Comparison of ENCODE assay signal across 10 mouse cellular contexts in genomic region chr2:45067116-45067515, GRCm38 (mm10). TPM values are rescaled to one million over a fixed set of nuclear protein-coding genes. Genes with fewer than 3 reads are reported as not detected.
DNase-seq lines count a peak whose midpoint lies in the region; ATAC-seq and TF ChIP-seq lines count a peak whose summit lies in the region.
"Had no signal": no experiment of that assay in that cellular context is flagged by ENCODE, and none has a peak within 500 bp of the region (broad histone marks: within the 10 kb centered on the region; RNA-seq: fewer than 3 reads in every experiment).

No protein-coding gene starts in this region.

- peaks cover 8% of the 10 kb centered on the region for H3K4me1 ChIP-seq in heart, adult 2 months (ENCODE audit: control insufficient read depth, insufficient read depth, low read length)
- H3K4me1 ChIP-seq in lung, embryonic 16.5 days (replicated peaks; ENCODE audit: control insufficient read depth, insufficient read depth, low read length): peaks cover 27% of the 10 kb centered on the region
- H3K4me1 ChIP-seq in embryonic facial prominence, embryonic 15.5 days: peaks cover 31% of the 10 kb centered on the region

- intact Hi-C loops in heart, adult 2 months (cut with DNase I): no loop called here

- peak; percentile 21; the same call in 1 of the 2 replicates for ATAC-seq in lung, embryonic 16.5 days (ENCODE audit: low read depth)
- ATAC-seq in embryonic facial prominence, embryonic 15.5 days (ENCODE audit: insufficient number of reproducible peaks, low FRiP score, low TSS enrichment, low read depth): peak; percentile 60; the same call in 1 of the 2 replicates
- no peak for ATAC-seq in granulocyte monocyte progenitor cell, adult 5-6 weeks (replicated peaks; ENCODE audit: poor library complexity, severe bottlenecking)

- TF ChIP-seq POLR2A in heart, adult 2 months (IDR thresholded peaks at IDR 0.05; ENCODE audit: insufficient read depth, low read depth, low read length): no peak

- 25% methylated on average over 5 of the region's 5 CpGs for WGBS in heart, adult 2 months
- 29% methylated on average over 5 of the region's 5 CpGs for WGBS in lung, embryonic 16.5 days
- 25% methylated on average over 5 of the region's 5 CpGs for WGBS in embryonic facial prominence, embryonic 15.5 days

- no peaks in the 10 kb centered on the region for H3K9me3 ChIP-seq in lung, embryonic 16.5 days (ENCODE audit: control insufficient read depth, low read length)
- no peaks in the 10 kb centered on the region for H3K9me3 ChIP-seq in embryonic facial prominence, embryonic 15.5 days (replicated peaks)

- H3K36me3 ChIP-seq in heart, adult 2 months (ENCODE audit: control insufficient read depth, insufficient read depth, low read length): peaks cover 15% of the 10 kb centered on the region
- peaks cover 4% of the 10 kb centered on the region; the same call in 1 of the 2 replicates for H3K36me3 ChIP-seq in lung, embryonic 16.5 days (ENCODE audit: control insufficient read depth, insufficient read depth, low read length)
- H3K36me3 ChIP-seq in embryonic facial prominence, embryonic 15.5 days: no peaks in the 10 kb centered on the region

- no peak overlapping the region for H3K9ac ChIP-seq in heart, adult 2 months (ENCODE audit: low read depth, low read length)
- H3K9ac ChIP-seq in lung, embryonic 16.5 days (ENCODE audit: low read length): no peak overlapping the region
- H3K9ac ChIP-seq in embryonic facial prominence, embryonic 15.5 days: no peak overlapping the region

- H3K4me3 ChIP-seq in heart, adult 2 months: no peak overlapping the region
- H3K4me3 ChIP-seq in lung, embryonic 16.5 days (ENCODE audit: low read length): no peak overlapping the region
- H3K4me3 ChIP-seq in embryonic facial prominence, embryonic 15.5 days (replicated peaks): no peak overlapping the region

- 0 out of 2 replicates have a peak, but pooled peaks have one; percentile 3 for TF ChIP-seq CTCF in heart, adult 2 months (IDR thresholded peaks at IDR 0.05)

- H3K4me2 ChIP-seq in lung, embryonic 16.5 days (ENCODE audit: low read depth, low read length): no peak overlapping the region
- H3K4me2 ChIP-seq in embryonic facial prominence, embryonic 15.5 days (replicated peaks): no peak overlapping the region

- no peaks in the 10 kb centered on the region for H3K79me2 ChIP-seq in heart, adult 2 months (replicated peaks; ENCODE audit: control insufficient read depth, insufficient read depth, low read length)

- no peak for DNase-seq in heart, adult 2 months
- no peak for DNase-seq in heart, adult 9 months (ENCODE audit: low spot score in 2 of 2)
- DNase-seq in lung, postnatal 10 days: no peak
- DNase-seq in mesoderm, embryonic 11.5 days (ENCODE audit: low read depth, low spot score): peak; percentile 71
- no peak for DNase-seq in cerebellum, adult 9-11 months
- DNase-seq: adrenal gland, adult 2 months; cerebellum, postnatal 10 days had no signal

- TF ChIP-seq EP300 in heart, adult 2 months (IDR thresholded peaks at IDR 0.05; ENCODE audit: insufficient read depth, low read depth, low read length): no peak

- peak overlapping the region; percentile 17; the same call in 1 of the 2 replicates for H3K27ac ChIP-seq in heart, adult 2 months
- no peak overlapping the region for H3K27ac ChIP-seq in lung, embryonic 16.5 days (ENCODE audit: low read length)
- peak overlapping the region; percentile 34; the same call in 1 of the 2 replicates for H3K27ac ChIP-seq in embryonic facial prominence, embryonic 15.5 days (replicated peaks)

- H3K27me3 ChIP-seq in heart, adult 2 months (ENCODE audit: control insufficient read depth, insufficient read depth, low read length): no peaks in the 10 kb centered on the region
- no peaks in the 10 kb centered on the region for H3K27me3 ChIP-seq in lung, embryonic 16.5 days (ENCODE audit: control insufficient read depth, insufficient read depth, low read depth, low read length)
- no peaks in the 10 kb centered on the region for H3K27me3 ChIP-seq in embryonic facial prominence, embryonic 15.5 days

RNA-seq across cellular contexts. Expression of gene Zeb2, which starts 50.1 kb away (rescaled TPM):
- total RNA-seq in heart, adult 2 months (2021): 10 to 100 TPM; 46.7 to 50.0 TPM
- 16.5 and 34.3 TPM in 2 replicates for polyA plus RNA-seq in heart, adult 2 months (2012; rRNA removed)
- 77.3 and 84.3 TPM in 2 replicates for polyA plus RNA-seq in lung, embryonic 16.5 days (2015; fragmentation: Nextera tagmentation; extraction: Ambion mirVana)
- 69.8 and 71.2 TPM in 2 replicates for polyA plus RNA-seq in embryonic facial prominence, embryonic 15.5 days (2015; fragmentation: Nextera tagmentation; extraction: Ambion mirVana)
- 286 and 309 TPM in 2 replicates for total RNA-seq in granulocyte monocyte progenitor cell, adult 5-6 weeks (2014; fragmentation: Nextera tagmentation)
- 167 and 168 TPM in 2 replicates for total RNA-seq in granulocyte monocyte progenitor cell, adult 5-6 weeks (2017)
